Mouse (Mus musculus) G1E (cell line): ENCODE results near the gene Tbc1d10b. TPM values are rescaled to one million over a fixed set of nuclear protein-coding genes. Genes with fewer than 3 reads are reported as not detected.

Source experiments
- ATAC-seq: 2 replicates; pipeline ENCODE4 v1.8.0; 2016; ENCODE audit warnings: mild to moderate bottlenecking; ENCODE audit not compliant: insufficient number of reproducible peaks, poor library complexity, low FRiP score, severe bottlenecking; ENCODE audit errors: extremely low read depth
- DNase-seq: peaks from one replicate; pipeline ENCODE4 v3.0.0; 2012; ENCODE audit warnings: low spot score
- H3K27me3 ChIP-seq: 2 replicates; pipeline ENCODE4 v1.6.1; 2012; ENCODE audit warnings: mild to moderate bottlenecking, low read length, inconsistent platforms; ENCODE audit not compliant: insufficient read depth
- H3K36me3 ChIP-seq: replicated peaks from 2 replicates; pipeline ENCODE3; 2012; ENCODE audit warnings: mild to moderate bottlenecking, inconsistent platforms
- H3K4me1 ChIP-seq: 2 replicates; pipeline ENCODE4 v1.6.1; 2012; ENCODE audit warnings: low read depth, low read length, inconsistent platforms, mixed read lengths; ENCODE audit not compliant: insufficient read depth
- H3K4me3 ChIP-seq: 2 replicates; pipeline ENCODE4 v1.5.1; 2012; ENCODE audit warnings: low read depth, mild to moderate bottlenecking, inconsistent platforms, low read length, moderate library complexity, mixed read lengths
- H3K9me3 ChIP-seq: replicated peaks from 2 replicates; pipeline ENCODE4 v1.6.1; 2012; ENCODE audit warnings: inconsistent platforms
- CTCF ChIP-seq: IDR thresholded peaks from 2 replicates; pipeline ENCODE4 v1.5.1; 2012; ENCODE audit warnings: low read depth, low read length, inconsistent platforms, mixed read lengths
- GATA1 ChIP-seq: IDR thresholded peaks from 2 replicates; pipeline ENCODE4 v1.6.1; 2012; ENCODE audit warnings: borderline replicate concordance, low read length, inconsistent platforms, mixed read lengths
- GATA2 ChIP-seq: IDR thresholded peaks from 2 replicates; pipeline ENCODE4 v1.6.1; 2012; ENCODE audit warnings: low read depth, low read length, inconsistent platforms, borderline replicate concordance
- POLR2AphosphoS5 ChIP-seq: IDR thresholded peaks from 2 replicates; pipeline ENCODE4 v1.6.1; 2012; ENCODE audit warnings: low read depth, low read length, inconsistent platforms; ENCODE audit not compliant: insufficient replicate concordance
- TAL1 ChIP-seq: conservative IDR thresholded peaks from 2 replicates; pipeline ENCODE4 v1.6.1; 2012; ENCODE audit warnings: low read depth, low read length, inconsistent platforms, mixed read lengths
- polyA plus RNA-seq: library from polyadenylated mRNA; stranded (reverse); fragments of >175 nt; gene quantifications from 2 replicates; pipeline ENCODE4 v1.2.3, GENCODE M21; 2012
- total RNA-seq, 2 experiments: library from RNA; stranded (forward) in 1 of 2; stranded (reverse) in 1 of 2; fragments of 200-1000 nt in 1 of 2; fragments of >200 nt in 1 of 2; fragmentation: Nextera tagmentation in 1 of 2; gene quantifications; 2 replicates each; pipeline ENCODE4 v1.2.3; 2014 to 2017

Tbc1d10b gene
- total and polyA plus RNA-seq, 3 experiments: 26.7 to 74.1 (median 40.1) TPM

DNA sequence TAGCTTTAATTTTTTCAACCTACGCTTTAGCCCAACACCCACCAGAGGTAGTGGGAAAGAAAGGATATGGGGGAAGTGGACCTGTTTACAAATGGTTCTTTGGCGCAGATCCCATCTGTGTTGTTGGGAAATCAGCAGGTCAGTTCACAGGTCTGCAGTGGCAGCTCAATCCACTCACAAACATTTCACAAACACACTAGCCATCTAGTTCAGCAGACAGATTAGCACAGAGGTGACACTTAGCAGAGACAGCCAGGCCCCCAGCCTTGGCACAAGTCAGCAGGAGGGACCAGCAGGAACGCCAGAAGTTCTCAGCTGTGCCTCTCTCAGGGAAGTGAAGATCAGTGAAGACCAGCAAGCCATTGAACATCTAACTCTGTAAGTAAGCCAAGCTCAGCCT lies 60.4 kb downstream of the Tbc1d10b start:
- Histone ChIP-seq H3K9me3 (no peaks in the 10 kb centered on the region), H3K36me3 (no peaks in the 10 kb centered on the region), H3K4me3 (no peak overlapping the region), H3K27me3 (no peaks in the 10 kb centered on the region), H3K4me1 (peaks cover 62% of the 10 kb centered on the region)
- TF ChIP-seq CTCF: no peak
- TF ChIP-seq POLR2AphosphoS5: no peak
- TF ChIP-seq TAL1: no peak
- no peak for TF ChIP-seq GATA1
- no peak for TF ChIP-seq GATA2
- ATAC-seq (no peak), DNase-seq (no peak)

Other genes with a start within 250 kb of the Tbc1d10b start
Only the 20 nearest of the 28 such genes appear.
- 21.4 and 35.9 TPM in 2 replicates for gene Gm42742, start 187.4 kb downstream of the Tbc1d10b start, total RNA-seq (2014; fragmentation: Nextera tagmentation)
- 0.93 and 9.2 TPM in 2 replicates for gene Gm42742, start 187.4 kb downstream of the Tbc1d10b start, total RNA-seq (2017)
- gene Gm42742, start 187.4 kb downstream of the Tbc1d10b start, polyA plus RNA-seq: 128 and 159 TPM in 2 replicates
- 6.4 and 13.6 TPM in 2 replicates for gene Prrt2, start 187.3 kb downstream of the Tbc1d10b start, total RNA-seq (2014; fragmentation: Nextera tagmentation)
- 0.35 TPM in 1 of 2 replicates, not detected in the other for gene Prrt2, start 187.3 kb downstream of the Tbc1d10b start, total RNA-seq (2017)
- 1.5 and 2.0 TPM in 2 replicates for gene Prrt2, start 187.3 kb downstream of the Tbc1d10b start, polyA plus RNA-seq
- gene Maz, start 181.4 kb downstream of the Tbc1d10b start, total RNA-seq (2014; fragmentation: Nextera tagmentation): 122 and 130 TPM in 2 replicates
- gene Maz, start 181.4 kb downstream of the Tbc1d10b start, total RNA-seq (2017): 81.3 and 113 TPM in 2 replicates
- 641 and 824 TPM in 2 replicates for gene Maz, start 181.4 kb downstream of the Tbc1d10b start, polyA plus RNA-seq
- gene Kif22, start 166.0 kb downstream of the Tbc1d10b start, total RNA-seq (2014; fragmentation: Nextera tagmentation): 71.3 and 74.6 TPM in 2 replicates
- 88.0 and 101 TPM in 2 replicates for gene Kif22, start 166.0 kb downstream of the Tbc1d10b start, total RNA-seq (2017)
- 41.8 and 44.2 TPM in 2 replicates for gene Kif22, start 166.0 kb downstream of the Tbc1d10b start, polyA plus RNA-seq
- 2.9 TPM in 1 of 2 replicates, not detected in the other for gene Zg16, start 121.1 kb downstream of the Tbc1d10b start, total RNA-seq (2014; fragmentation: Nextera tagmentation)
- gene Zg16, start 121.1 kb downstream of the Tbc1d10b start, total RNA-seq (2017): 0.17 TPM in 1 of 2 replicates, not detected in the other
- gene Zg16, start 121.1 kb downstream of the Tbc1d10b start, polyA plus RNA-seq: not detected in 2 replicates
- gene AI467606, start 117.1 kb downstream of the Tbc1d10b start, total RNA-seq (2014; fragmentation: Nextera tagmentation): 39.5 and 42.1 TPM in 2 replicates
- gene AI467606, start 117.1 kb downstream of the Tbc1d10b start, total RNA-seq (2017): 42.2 and 50.8 TPM in 2 replicates
- 134 and 143 TPM in 2 replicates for gene AI467606, start 117.1 kb downstream of the Tbc1d10b start, polyA plus RNA-seq
- gene Qprt, start 86.2 kb downstream of the Tbc1d10b start, total RNA-seq (2014; fragmentation: Nextera tagmentation): 4.5 and 8.0 TPM in 2 replicates
- gene Qprt, start 86.2 kb downstream of the Tbc1d10b start, total RNA-seq (2017): 2.0 and 3.7 TPM in 2 replicates
- gene Qprt, start 86.2 kb downstream of the Tbc1d10b start, polyA plus RNA-seq: 1.2 and 1.9 TPM in 2 replicates
- 52.8 and 55.4 TPM in 2 replicates for gene Spn, start 70.6 kb downstream of the Tbc1d10b start, total RNA-seq (2014; fragmentation: Nextera tagmentation)
- gene Spn, start 70.6 kb downstream of the Tbc1d10b start, total RNA-seq (2017): 251 and 278 TPM in 2 replicates
- 81.4 and 90.2 TPM in 2 replicates for gene Spn, start 70.6 kb downstream of the Tbc1d10b start, polyA plus RNA-seq
- gene Cd2bp2, start 12.4 kb downstream of the Tbc1d10b start, total RNA-seq (2014; fragmentation: Nextera tagmentation): 23.3 and 37.2 TPM in 2 replicates
- gene Cd2bp2, start 12.4 kb downstream of the Tbc1d10b start, total RNA-seq (2017): 79.3 and 84.6 TPM in 2 replicates
- 71.8 and 73.7 TPM in 2 replicates for gene Cd2bp2, start 12.4 kb downstream of the Tbc1d10b start, polyA plus RNA-seq
- gene Mylpf, start 422 bp upstream of the Tbc1d10b start, total RNA-seq (2014; fragmentation: Nextera tagmentation): 2.6 TPM in 1 of 2 replicates, not detected in the other
- 2.8 TPM in 2 replicates for gene Mylpf, start 422 bp upstream of the Tbc1d10b start, total RNA-seq (2017)
- 0.44 and 0.94 TPM in 2 replicates for gene Mylpf, start 422 bp upstream of the Tbc1d10b start, polyA plus RNA-seq
- 11.7 and 20.0 TPM in 2 replicates for gene Zfp553, start 24.6 kb upstream of the Tbc1d10b start, total RNA-seq (2014; fragmentation: Nextera tagmentation)
- gene Zfp553, start 24.6 kb upstream of the Tbc1d10b start, total RNA-seq (2017): 22.0 and 25.2 TPM in 2 replicates
- 25.3 and 26.2 TPM in 2 replicates for gene Zfp553, start 24.6 kb upstream of the Tbc1d10b start, polyA plus RNA-seq
- gene Sept1, start 24.7 kb upstream of the Tbc1d10b start, total RNA-seq (2014; fragmentation: Nextera tagmentation): 128 and 141 TPM in 2 replicates
- gene Sept1, start 24.7 kb upstream of the Tbc1d10b start, total RNA-seq (2017): 51.1 and 54.9 TPM in 2 replicates
- 263 and 305 TPM in 2 replicates for gene Sept1, start 24.7 kb upstream of the Tbc1d10b start, polyA plus RNA-seq
- gene Zfp771, start 35.8 kb upstream of the Tbc1d10b start, total RNA-seq (2014; fragmentation: Nextera tagmentation): 3.1 and 5.8 TPM in 2 replicates
- 11.9 and 16.5 TPM in 2 replicates for gene Zfp771, start 35.8 kb upstream of the Tbc1d10b start, total RNA-seq (2017)
- gene Zfp771, start 35.8 kb upstream of the Tbc1d10b start, polyA plus RNA-seq: 42.6 and 60.5 TPM in 2 replicates
- 67.0 and 68.7 TPM in 2 replicates for gene Dctpp1, start 52.2 kb upstream of the Tbc1d10b start, total RNA-seq (2014; fragmentation: Nextera tagmentation)
- gene Dctpp1, start 52.2 kb upstream of the Tbc1d10b start, total RNA-seq (2017): 56.4 and 74.6 TPM in 2 replicates
- gene Dctpp1, start 52.2 kb upstream of the Tbc1d10b start, polyA plus RNA-seq: 121 and 138 TPM in 2 replicates
- gene Sephs2, start 65.6 kb upstream of the Tbc1d10b start, total RNA-seq (2014; fragmentation: Nextera tagmentation): 73.6 and 75.9 TPM in 2 replicates
- gene Sephs2, start 65.6 kb upstream of the Tbc1d10b start, total RNA-seq (2017): 126 and 131 TPM in 2 replicates
- 39.9 and 53.7 TPM in 2 replicates for gene Sephs2, start 65.6 kb upstream of the Tbc1d10b start, polyA plus RNA-seq
- 3.7 and 5.1 TPM in 2 replicates for gene Itgal, start 87.8 kb upstream of the Tbc1d10b start, total RNA-seq (2014; fragmentation: Nextera tagmentation)
- 3.1 and 4.1 TPM in 2 replicates for gene Itgal, start 87.8 kb upstream of the Tbc1d10b start, total RNA-seq (2017)
- 1.7 and 2.2 TPM in 2 replicates for gene Itgal, start 87.8 kb upstream of the Tbc1d10b start, polyA plus RNA-seq
- gene Zfp768, start 137.1 kb upstream of the Tbc1d10b start, total RNA-seq (2014; fragmentation: Nextera tagmentation): 8.4 and 12.3 TPM in 2 replicates
- 10.9 and 12.3 TPM in 2 replicates for gene Zfp768, start 137.1 kb upstream of the Tbc1d10b start, total RNA-seq (2017)
- gene Zfp768, start 137.1 kb upstream of the Tbc1d10b start, polyA plus RNA-seq: 32.3 and 33.6 TPM in 2 replicates
- gene Zfp747, start 167.6 kb upstream of the Tbc1d10b start, total RNA-seq (2014; fragmentation: Nextera tagmentation): 7.8 and 9.3 TPM in 2 replicates
- gene Zfp747, start 167.6 kb upstream of the Tbc1d10b start, total RNA-seq (2017): 12.9 and 14.2 TPM in 2 replicates
- 5.5 and 6.2 TPM in 2 replicates for gene Zfp747, start 167.6 kb upstream of the Tbc1d10b start, polyA plus RNA-seq
- 4.5 and 5.0 TPM in 2 replicates for gene 9130019O22Rik, start 178.7 kb upstream of the Tbc1d10b start, total RNA-seq (2014; fragmentation: Nextera tagmentation)
- 10.2 and 11.2 TPM in 2 replicates for gene 9130019O22Rik, start 178.7 kb upstream of the Tbc1d10b start, total RNA-seq (2017)
- 1.2 TPM in 2 replicates for gene 9130019O22Rik, start 178.7 kb upstream of the Tbc1d10b start, polyA plus RNA-seq
- 2.2 and 4.2 TPM in 2 replicates for gene E430018J23Rik, start 185.2 kb upstream of the Tbc1d10b start, total RNA-seq (2014; fragmentation: Nextera tagmentation)
- gene E430018J23Rik, start 185.2 kb upstream of the Tbc1d10b start, total RNA-seq (2017): 7.2 and 7.7 TPM in 2 replicates
- 6.6 and 7.3 TPM in 2 replicates for gene E430018J23Rik, start 185.2 kb upstream of the Tbc1d10b start, polyA plus RNA-seq